Mouse (Mus musculus) urinary bladder, postnatal 36 days (tissue): ENCODE measurements around the gene Gm11037.

Experiments
- DNase-seq, 2 experiments: peaks; one replicate each; pipeline ENCODE4 v3.0.0; 2022; ENCODE audit warnings: low spot score in 2 of 2, mixed read lengths in 1 of 2

The Gm11037 gene

DNA sequence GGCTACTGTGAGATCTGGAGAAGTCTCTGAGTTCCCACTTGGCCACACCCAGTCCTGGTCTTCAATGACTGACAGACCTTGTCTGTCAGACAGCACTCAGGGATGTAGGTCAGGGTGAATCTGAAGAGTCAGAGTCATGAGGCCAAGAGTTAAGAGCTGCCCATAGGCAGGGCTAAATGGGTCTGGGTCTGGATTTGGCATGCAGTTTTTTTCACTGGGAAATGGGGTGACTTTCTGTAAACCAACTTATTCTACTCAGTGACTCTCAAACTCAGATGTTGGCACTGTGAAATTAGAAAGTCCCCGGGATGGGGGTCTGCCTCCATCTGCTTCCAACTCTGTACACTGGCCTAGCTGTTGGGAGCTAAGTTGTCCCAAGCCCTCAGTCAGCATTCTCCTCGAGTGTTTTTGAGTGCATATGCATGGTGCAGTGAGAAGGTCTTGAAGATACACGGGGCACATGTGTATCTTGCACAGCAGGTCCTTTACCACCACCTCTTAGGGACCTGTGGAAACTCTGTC is 4.6 kb upstream of the Gm11037 start:
- no peak for DNase-seq

DNA sequence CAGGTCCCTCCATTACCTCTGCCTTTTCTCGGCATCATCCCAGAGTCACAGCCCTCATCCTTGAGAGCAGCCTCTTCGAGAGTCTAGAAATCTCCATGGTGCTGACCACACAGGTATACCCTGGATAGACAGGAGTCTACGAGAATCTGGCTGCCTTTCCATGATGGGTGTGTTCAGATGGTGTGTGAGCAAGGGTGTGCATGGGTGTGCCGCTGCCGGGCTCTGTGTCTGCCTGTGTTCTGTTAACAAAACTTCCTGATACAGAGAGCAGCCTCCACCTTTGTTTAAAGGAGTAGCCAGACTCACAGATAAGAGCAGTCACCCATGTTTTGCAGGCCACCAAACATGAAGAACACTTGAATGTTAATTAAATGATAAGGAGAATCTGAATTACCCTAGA is 3.5 kb upstream of the Gm11037 start:
- no peak for DNase-seq

DNA sequence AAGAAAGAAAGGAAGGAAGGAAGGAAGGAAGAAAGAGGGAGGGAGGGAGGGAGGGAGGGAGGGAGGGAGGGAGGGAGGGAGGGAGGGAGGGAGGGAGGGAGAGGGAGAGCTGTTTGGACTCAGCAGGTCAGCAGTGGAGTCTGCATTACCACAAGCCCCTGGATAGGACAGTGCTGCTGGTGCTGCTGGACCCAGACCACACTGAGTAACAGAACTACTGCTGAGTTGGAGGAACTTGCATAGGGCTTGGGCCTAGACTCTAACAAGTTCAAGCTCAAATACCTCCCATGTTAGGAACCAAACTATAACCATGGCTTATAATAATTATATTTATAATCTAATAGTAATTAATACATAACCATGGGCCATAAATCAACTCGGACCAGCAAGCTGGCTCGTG is 2.4 kb upstream of the Gm11037 start:
- no peak for DNase-seq

GRCm38 (mm10) chr2:131132111-131132888 is 997 bp upstream of the Gm11037 start:
- no peak for DNase-seq

- no peak for DNase-seq
These were observed 1.1 kb downstream of the Gm11037 start for GRCm38 (mm10) chr2:131134381-131134780.

- no peak for DNase-seq
These were observed 1.6 kb downstream of the Gm11037 start for GRCm38 (mm10) chr2:131134826-131135400.

- no peak for DNase-seq
These were observed 2.3 kb downstream of the Gm11037 start for GRCm38 (mm10) chr2:131135521-131136139.

- DNase-seq = no peak
These were observed 5.0 kb downstream of the Gm11037 start for GRCm38 (mm10) chr2:131138296-131138695.

DNA sequence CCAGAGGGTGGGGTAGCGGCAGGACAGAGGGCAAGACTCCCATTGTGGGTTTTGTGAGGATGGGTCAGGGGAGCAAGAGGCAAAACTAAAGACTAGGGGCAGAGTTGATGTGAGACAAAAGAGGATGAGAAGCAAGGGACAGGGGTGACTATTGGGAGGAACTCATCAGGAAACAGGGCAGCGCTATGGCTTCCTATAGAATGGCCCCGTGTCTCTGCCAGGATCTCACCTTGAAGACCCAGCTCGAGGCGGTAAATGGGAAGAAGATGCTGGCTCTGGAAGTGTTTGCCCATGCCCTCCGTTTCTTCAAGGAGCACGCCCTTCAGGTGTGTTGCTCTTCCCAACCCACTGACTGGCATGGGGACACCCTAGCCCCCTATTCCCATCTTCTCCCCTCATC is 5.5 kb downstream of the Gm11037 start:
- DNase-seq = no peak

GRCm38 (mm10) chr2:131139287-131139686 is 6.0 kb downstream of the Gm11037 start:
- no peak for DNase-seq

GRCm38 (mm10) chr2:131139886-131140532 is 6.7 kb downstream of the Gm11037 start:
- DNase-seq = no peak

DNA sequence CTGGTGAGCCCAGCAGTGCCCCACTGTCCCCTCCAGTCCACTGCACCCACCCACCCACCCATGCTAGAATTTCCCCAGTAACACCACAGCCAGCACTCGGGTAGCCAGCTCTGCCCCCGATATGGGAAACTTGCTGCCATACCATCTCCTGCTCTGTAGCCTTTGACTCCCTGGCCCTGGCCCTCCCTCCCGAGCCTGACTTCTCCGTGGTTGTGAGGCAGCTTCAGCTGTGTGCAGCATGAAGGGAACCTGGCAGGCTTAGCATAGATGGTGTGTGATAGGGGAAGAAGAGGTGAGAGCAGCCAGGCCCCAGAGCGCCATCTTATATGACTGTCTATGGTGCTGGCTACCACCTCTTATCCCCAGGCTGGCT is 7.2 kb downstream of the Gm11037 start:
- DNase-seq = no peak

GRCm38 (mm10) chr2:131141336-131141986 is 8.2 kb downstream of the Gm11037 start:
- no peak for DNase-seq

GRCm38 (mm10) chr2:131142592-131142991 is 9.3 kb downstream of the Gm11037 start:
- DNase-seq = peak; percentile 56 to 84

DNA sequence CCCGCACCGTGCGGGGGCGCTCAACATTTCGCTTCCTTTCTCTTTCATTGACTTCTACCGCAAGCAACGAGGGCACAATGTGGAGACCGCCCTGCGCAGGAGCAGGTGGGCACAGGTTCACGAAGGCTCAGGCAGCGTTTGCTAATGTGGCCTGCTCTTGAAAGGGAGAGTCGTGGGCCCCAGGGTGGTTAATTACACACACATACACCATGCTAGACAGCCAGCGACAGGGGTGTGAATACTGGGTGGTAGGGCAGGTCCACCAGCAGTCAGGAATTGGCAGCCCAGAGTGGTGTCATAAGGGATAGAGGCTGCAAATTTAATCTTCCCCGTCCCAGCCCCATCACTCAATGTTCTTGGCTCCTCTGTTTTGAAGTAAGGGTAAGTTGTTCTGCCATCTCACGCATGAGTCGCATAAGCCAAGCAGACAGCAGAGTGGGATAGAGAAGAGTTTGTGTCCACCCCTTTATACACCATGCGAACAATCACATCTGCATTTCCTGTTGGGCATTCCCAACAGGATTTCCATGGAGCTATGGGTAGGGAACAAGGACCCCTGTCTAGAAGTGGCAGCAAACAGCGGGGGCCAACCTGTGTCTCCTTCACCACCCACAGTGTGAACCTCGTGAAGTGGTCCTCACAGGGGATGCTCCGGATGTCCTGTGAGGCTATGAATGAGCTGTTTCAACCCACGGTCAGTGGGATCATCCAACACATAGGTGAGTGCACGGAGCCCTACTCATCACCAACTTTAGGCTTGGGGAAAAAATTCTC is 9.9 kb downstream of the Gm11037 start:
- DNase-seq = no peak

DNA sequence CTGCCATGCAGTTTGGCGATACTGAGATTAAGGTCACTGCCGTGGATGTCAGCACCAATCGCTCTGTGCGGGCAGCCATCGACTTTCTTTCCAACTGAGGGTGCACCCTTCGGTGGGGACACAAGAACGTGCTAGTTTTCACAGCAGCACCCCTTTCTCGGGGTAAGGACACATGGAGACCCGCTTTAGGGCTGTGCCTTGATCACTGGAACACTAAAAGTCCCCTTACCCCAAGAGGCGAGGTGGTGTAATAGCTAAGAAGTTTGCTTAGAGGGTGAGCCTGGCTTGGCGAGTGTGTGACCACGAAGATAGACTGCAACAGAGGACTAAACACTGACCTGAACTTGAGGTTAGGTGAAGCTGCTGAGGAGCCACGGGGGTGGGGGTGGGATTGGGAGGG is 11.8 kb downstream of the Gm11037 start:
- DNase-seq = no peak

DNA sequence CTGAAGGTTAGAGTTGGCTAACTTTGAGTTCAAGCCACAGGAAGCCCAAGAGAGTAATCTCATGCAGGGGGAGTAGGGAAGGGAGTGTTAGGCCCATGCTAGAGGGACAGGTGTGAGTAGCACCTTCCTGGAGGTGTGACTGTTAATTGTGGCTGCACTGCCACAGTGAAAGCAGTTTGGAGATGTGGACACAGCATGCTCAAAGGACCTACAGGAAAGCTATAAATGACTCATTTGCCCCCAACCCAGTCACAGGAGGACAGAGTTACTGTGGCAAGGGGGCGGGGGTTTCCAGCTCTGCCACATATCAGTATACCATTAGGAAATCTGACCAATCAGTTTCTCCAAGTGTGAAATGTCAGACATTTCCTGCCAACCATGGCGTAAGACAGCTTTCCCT is 12.2 kb downstream of the Gm11037 start:
- no peak for DNase-seq

DNA sequence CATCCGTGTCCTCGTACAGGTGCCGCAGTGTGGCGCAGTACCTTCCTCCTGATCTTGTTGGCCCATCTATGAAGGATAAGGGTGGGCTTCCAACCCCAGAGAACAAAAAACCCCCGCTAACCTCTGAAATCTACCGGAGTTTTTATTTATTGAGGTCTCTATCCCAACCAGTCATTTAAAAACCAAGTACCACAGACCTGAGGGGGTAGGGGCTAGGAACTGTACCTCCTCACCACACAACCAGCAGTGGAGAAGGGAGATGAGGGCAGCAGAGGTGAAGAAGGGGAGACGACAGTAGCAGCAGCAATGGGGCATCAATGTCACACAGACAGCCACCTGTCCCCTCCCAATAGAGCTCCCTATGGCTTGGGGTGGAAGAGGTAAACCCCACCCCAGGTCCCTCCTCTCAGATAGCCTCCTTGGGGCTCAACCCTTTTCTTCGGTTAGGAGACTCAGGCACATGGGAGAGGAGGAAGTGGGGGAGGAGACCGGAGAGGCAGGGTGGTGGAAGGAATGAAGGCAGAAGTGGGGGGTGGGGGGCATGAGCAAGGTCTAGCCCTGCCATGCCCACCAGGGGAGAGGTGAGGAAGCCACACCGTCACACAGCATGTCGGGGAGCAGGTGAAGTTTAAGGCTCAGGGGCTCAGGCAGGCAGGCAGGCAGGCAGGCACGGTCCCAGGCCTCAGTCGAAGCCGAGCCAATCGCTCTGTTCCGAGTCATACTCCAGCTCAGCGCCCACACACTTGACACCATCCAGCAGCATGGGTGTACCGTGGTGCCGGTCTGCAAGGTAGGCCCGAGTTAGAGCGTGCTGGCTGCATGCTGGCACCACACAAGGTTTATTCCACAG is 13.1 kb downstream of the Gm11037 start:
- no peak for DNase-seq

DNA sequence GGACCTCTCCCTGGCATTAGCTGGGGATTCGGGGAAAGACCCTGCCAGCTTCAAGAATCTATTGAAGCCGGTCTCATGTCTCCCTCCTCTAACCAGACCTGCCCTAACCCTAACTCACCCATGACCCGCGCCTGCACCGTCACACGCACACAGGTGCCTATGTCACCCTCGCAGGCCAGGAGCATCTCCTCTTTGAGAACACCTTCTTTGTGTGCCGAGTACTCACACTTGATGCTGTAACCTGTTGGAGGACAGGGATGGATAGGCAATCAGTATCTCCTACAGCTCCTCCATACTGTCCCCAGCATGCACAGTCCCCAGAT is 13.7 kb downstream of the Gm11037 start:
- DNase-seq = no peak
